Mouse (Mus musculus): ENCODE data around the gene Fcrlb.
A peak's percentile ranks its signal among the peaks of the same experiment; 100 is the strongest.

Fcrlb gene

GRCm38 (mm10) chr1:170907456-170908191 lies 5.1 kb downstream of the Fcrlb start:
- no peak for DNase-seq (ENCODE audit: low read depth, low spot score)

GRCm38 (mm10) chr1:170907111-170907455 lies 5.7 kb downstream of the Fcrlb start:
- no peak for DNase-seq (ENCODE audit: low read depth, low spot score)

GRCm38 (mm10) chr1:170903485-170903884 lies 9.3 kb downstream of the Fcrlb start:
- DNase-seq (ENCODE audit: low read depth, low spot score), result no peak

DNA sequence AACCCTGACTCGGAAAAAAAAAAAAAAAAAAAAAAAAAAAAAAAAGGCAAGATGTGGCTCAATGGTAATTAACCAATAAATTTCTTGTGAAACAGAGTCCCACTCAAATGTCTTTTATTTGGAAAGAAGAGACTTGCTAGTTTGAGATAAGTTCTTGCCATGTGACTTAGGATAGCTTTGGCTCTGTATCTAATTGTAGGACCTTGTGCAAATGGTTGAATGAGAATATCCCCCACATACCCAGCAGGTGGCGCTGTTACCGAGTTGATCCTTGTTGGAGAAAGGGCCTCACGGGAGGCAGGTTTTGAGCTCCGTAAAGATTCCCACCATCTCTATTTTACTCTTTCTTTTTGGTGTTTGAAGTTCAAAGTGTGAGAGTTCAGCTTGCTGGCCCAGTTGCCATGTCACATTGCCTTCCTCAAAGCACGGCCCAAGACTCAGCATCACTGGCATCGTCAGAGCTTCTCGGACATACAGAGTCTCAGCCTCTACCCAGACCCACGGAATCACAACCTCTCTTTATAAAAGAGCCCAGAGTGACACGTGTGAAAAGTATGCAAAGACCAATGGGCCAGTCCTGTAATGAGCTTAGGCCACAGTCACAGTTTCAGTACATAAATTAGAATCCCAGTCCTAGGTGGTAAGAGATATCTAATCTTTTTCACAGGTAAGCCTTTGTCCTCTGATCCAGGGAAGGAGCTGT lies 11.1 kb downstream of the Fcrlb start:
- DNase-seq (ENCODE audit: low read depth, low spot score), result peak; percentile 80

- peak; percentile 42 for DNase-seq (ENCODE audit: low read depth, low spot score)
Measured at GRCm38 (mm10) chr1:170900799-170901467, 11.8 kb downstream of the Fcrlb start.

GRCm38 (mm10) chr1:170898413-170899075 lies 14.2 kb downstream of the Fcrlb start:
- no peak for DNase-seq (ENCODE audit: low read depth, low spot score)

- no peak for DNase-seq (ENCODE audit: low read depth, low spot score)
Measured at GRCm38 (mm10) chr1:170896651-170897281, 16.0 kb downstream of the Fcrlb start.

- DNase-seq (ENCODE audit: low read depth, low spot score), result peak; percentile 47
Measured at GRCm38 (mm10) chr1:170894603-170895602, 17.8 kb downstream of the Fcrlb start.

- no peak for DNase-seq (ENCODE audit: low read depth, low spot score)
Measured at GRCm38 (mm10) chr1:170892279-170892678, 20.5 kb downstream of the Fcrlb start.

DNA sequence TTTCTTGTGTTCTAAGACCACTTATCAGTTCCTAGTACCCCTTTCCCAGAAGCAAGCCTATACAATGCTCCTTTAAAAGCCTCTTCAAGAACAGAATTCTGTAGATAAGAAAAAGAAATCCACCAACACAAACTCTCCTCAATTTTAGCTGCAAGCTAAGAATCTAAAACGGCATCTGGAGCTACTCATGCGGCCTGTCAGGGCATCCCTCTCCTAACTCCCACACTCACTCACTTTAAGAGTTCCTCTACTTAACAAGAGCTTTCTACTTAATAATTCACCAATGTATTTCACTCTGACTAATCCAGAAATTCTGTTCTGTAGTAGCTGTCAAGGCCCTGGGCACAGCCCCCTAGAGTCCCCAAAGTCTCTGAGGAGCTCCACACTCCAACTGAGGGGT lies 21.1 kb downstream of the Fcrlb start:
- DNase-seq (ENCODE audit: low read depth, low spot score), result no peak

DNA sequence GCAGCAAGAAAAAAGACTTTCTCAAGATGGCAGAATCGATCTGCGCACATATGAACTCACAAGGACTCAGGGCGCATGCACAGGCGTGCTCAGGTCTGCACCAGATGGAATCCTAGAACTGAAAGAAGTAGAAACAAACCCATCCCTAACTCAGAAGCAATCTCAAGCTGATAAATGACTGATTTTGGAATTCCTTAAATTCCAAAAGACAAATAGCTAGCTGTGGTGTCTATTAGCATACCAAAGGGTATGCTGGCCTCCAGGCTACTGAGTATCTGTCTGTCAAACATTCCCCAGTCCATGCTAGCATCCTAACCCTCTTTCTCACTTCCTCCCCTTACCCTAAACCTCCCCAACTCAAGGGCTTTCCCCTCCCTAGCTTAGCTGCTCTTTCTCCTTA lies 23.4 kb downstream of the Fcrlb start:
- DNase-seq (ENCODE audit: low read depth, low spot score), result no peak

DNA sequence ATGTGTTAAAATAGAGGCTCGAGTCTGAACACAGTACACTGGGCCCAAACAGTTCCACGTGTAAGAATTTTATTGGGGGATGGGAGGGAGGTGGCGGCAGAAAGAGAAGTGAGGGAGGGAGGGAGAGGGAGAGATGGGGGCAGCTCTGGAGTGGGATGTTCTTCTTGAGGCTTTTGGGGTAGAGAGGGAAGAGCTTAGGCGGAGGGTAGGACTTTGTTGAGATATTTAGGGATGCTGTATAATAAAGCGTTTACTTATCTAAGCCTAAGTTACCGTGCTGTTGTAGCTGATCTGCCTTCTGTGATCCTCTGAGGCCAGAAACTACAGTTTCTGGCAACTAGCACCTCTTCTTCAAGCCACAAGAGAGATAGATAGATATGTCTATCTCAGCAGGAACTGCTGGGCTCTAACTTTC lies 26.7 kb downstream of the Fcrlb start:
- no peak for DNase-seq (ENCODE audit: low read depth, low spot score)

DNA sequence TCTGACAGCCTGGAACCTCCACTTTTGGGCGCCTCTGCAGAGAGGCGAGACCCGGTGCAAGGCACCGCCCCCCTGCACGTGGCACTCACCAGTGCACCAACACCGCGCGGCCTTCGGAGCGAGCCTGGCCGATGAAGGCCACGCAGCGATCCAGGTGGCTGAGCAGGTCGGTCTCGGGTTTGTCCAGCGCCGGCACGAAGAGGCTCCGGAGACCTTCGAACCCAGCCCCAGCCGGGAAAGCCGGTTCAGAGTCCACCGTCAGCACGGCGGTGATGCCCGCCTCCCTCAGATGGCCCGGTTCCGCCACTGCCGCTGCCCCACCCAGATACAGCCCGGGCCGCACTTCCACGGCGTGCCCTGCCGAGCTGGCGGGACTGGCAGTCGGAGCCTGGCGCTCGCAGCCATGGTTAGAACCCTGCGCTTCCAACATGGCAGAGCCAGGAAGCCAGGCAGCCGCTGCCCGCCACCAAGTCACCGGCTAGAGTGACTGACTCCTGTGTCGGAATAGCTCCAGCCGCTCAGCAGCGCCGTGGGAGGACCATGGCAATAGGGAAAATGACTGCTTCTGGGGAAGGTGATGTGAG lies 27.7 kb downstream of the Fcrlb start, which contains the start of the genes Gm26620 and Dusp12:
Gm26620 (plus strand) TSS at position 88 of the 584 bp plus-strand sequence.
Dusp12 (minus strand) TSS at position 563 of the 584 bp plus-strand sequence.
- peak; percentile 77 for DNase-seq (ENCODE audit: low read depth, low spot score)

DNA sequence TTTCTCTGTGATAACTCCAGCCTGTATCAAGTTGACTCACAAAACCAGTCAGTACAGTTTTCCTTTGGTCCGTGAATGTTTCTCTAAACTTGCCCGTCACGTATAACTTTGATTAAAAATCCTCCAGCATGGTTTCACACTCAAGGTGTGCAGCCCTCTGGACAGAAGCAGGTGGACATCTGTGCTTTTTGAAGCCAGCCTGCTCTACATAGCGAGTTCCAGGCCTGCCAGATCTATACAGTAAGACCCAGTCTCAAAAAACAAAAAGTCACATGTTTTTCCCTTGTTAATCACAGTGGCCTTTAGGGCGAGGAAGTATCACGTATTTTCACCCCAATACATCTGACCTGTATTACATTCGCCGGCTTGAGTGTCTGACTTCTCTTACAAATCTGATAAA lies 28.4 kb downstream of the Fcrlb start:
- DNase-seq (ENCODE audit: low read depth, low spot score), result no peak

GRCm38 (mm10) chr1:170882915-170883485 lies 29.7 kb downstream of the Fcrlb start:
- no peak for DNase-seq (ENCODE audit: low read depth, low spot score)

- DNase-seq (ENCODE audit: low read depth, low spot score), result no peak
Measured at GRCm38 (mm10) chr1:170876906-170877305, 35.8 kb downstream of the Fcrlb start.

DNA sequence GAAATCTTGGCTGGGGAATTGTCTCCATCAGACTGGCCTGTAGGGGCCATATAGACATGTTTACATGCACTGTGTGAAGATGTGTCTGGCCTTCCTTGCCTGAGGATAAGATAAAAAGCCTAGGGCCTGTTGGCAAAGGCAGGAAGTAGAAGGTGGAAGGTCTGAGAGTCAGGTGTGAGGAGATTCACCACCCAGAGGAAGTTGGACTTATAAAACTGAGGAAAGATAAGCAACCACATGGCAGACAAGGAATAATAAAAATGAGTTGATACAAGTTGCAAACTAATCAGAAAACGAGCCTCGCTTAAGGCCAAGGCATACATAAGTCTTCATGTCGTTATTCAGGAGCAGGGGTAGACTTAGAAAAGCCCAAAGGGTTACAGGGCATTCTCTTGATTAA lies 37.1 kb downstream of the Fcrlb start:
- no peak for DNase-seq (ENCODE audit: low read depth, low spot score)

- no peak for DNase-seq (ENCODE audit: low read depth, low spot score)
Measured at GRCm38 (mm10) chr1:170871961-170872360, 40.8 kb downstream of the Fcrlb start.

DNA sequence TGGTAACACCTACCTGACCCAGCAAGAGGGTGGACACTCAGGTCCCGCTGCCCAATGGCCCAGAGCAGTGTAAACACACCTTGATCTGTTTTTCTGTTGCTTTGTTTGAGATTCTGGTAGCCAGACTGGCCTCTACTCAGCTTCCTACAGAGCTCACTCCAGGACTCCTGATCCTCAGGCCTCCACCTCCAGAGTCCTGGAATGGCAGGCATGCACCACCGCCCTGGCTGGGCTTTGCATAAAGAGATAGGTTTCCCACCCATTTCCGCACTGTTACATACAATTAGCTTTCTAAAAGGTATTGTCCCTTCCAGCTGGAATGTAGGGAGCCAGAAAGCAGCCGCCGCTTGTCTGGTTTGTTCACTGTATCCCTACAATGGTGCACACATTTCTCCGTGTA lies 41.3 kb downstream of the Fcrlb start:
- no peak for DNase-seq (ENCODE audit: low read depth, low spot score)

DNA sequence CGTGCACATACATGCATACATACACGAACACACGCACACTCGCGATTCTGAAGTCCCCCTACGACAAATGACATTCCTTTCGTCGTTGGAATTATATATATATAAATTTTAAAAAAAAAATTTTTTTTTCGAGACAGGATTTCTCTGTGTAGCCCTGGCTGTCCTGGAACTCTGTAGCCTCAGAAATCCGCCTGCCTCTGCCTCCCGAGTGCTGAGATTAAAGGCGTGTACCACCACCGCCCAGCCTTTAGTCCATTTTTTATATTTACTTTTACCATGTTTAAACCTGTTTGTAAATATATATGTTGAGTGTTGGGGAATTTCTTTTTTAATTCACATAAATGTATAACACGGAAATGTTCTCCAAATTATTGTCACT lies 43.8 kb downstream of the Fcrlb start:
- no peak for DNase-seq (ENCODE audit: low read depth, low spot score)

Measured in embryo, embryonic 11.5 days (tissue).